Mouse (Mus musculus): ENCODE data around the gene Slc27a2.
A peak's percentile ranks its signal among the peaks of the same experiment; 100 is the strongest.
"Not testable (repeated sequence)": the region's sequence is repeated elsewhere in the genome, so short reads cannot be mapped to it uniquely, and the experiment has no call there.

Gene Slc27a2

DNA sequence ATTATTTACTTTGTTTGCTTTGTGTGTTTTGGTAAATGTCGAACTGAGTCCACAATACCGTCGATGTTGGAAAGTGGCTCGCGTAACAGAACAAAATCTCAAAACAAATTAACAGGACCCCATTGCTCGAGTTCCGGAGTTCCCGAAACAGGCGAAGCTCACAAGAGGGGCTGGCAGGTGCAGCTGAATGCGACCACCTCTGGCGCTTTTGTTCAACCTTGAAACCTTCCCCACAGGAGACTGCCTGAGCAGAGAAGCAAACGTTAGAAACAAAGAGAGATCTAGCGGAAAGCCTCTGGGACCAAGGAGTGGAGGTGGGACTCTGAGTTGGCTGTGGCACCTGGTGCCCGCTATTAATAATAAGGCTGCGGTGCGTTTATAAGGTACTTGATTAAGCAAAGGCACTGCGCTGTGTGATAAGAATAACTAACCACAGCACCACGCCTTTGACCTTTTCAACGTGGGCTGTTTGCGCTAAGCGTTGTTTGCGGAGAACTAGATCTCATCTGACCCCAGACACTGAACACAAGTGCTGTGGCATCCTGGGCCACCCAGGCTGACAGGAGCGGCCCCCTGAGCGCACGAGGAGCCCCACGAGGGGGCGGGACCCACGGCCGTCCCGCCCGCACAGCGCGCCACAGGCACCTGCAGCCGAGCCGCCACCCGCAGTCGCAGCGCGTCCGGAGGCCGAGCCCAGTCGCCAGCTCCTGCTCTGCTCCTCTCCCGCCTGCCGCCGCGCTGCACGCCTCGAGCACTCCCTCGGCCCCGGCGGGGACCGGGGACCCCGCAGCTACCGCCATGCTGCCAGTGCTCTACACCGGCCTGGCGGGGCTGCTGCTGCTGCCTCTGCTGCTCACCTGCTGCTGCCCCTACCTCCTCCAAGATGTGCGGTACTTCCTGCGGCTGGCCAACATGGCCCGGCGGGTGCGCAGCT lies at the start of gene Slc27a2:
TSS of gene Slc27a2 (plus strand) at position 51 of the 934 bp plus-strand sequence.
- peak; percentile 54 for DNase-seq

- no peak for DNase-seq
Observed at GRCm38 (mm10) chr2:126505156-126505555, 47.1 kb upstream of the Slc27a2 start.

DNA sequence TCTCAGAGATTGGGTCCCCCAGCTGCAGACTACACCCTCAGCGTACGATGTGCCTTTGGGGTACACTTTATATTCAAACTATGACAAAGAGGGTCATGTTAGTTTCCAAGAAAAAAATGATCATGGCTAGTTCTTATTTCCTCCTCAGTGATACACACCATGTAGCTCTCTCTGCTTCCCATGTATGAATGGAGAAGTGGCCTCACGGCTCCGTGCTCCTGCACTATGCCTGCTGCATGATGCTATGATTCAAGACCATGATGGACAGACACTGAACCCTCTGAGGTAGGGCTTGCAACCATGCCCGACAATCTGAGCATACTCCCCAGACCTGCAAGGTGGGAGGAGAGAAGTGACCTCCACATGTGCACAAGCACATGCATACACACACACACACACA lies 44.7 kb upstream of the Slc27a2 start:
- no peak for DNase-seq

DNA sequence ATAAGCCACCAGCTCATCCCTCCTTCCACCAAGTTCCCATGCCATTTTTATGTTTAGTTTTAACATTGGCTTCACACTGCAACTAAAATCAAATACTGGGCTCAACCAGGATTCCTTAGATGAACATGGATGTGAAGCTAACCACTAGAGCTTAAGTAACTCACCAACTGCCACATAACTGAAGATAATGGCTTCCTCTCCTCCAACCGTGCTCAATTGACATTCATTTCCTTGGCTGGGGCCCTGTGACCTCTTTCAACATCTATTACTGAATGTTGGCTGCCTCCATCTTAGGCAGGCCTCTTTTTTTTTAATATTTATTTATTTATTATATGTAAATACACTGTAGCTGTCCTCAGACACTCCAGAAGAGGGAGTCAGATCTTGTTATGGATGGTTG lies 44.0 kb upstream of the Slc27a2 start:
- DNase-seq: no peak

DNA sequence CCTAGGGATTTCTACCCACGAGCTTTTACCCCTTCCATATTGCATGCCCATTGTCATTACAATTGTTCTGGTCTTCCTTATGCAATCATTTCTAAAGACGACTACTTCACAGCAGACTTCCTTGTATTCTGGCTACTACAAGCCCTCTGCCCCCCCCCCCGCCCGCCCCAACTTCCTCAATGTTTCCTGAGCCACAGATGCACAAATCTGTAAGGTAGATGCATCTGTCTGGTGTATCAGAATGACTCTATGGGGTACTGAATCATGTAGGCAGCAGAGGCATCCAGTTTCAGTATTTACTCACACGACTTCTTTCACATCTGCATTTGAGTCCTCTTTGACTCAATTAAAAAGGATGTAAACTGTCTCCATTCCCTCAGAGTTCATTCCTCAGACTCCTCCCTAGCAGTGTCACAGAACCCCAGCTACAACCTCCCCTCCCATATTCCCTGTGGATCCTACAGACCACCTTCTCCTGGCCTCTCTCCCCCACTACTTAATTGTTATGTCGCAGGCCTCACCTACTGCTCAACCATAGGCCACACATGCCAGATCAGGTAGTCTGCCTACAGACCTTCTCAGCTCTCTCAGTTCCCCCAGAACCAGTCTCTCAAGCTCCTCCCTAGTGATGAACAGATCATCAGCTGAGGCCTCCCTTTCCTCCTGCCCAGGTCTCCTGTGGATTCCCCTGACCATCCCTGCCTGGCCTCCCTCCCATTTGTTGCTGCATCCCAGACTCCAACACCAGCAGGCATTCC lies 37.0 kb upstream of the Slc27a2 start:
- no peak for DNase-seq

- no peak for DNase-seq
Observed at GRCm38 (mm10) chr2:126519872-126520581, 32.2 kb upstream of the Slc27a2 start.

DNA sequence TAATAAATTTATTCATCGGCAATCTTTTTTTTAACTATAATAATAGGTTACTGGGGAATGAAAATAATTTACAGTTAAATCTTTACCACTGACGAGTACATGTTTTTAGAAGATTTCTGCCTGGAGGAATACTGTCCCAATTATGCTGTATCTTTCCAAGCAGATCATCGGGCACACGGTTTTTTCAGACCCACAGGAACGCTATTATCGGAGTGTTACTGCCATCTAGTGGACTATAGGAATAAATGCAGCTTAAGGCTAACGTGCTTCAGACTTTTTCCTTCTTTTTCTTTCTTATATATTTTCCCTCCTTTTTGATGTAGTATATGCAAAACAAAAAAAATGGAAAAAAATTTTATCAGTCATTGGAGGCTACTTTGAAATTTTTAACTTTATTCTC lies 31.4 kb upstream of the Slc27a2 start:
- DNase-seq: no peak

DNA sequence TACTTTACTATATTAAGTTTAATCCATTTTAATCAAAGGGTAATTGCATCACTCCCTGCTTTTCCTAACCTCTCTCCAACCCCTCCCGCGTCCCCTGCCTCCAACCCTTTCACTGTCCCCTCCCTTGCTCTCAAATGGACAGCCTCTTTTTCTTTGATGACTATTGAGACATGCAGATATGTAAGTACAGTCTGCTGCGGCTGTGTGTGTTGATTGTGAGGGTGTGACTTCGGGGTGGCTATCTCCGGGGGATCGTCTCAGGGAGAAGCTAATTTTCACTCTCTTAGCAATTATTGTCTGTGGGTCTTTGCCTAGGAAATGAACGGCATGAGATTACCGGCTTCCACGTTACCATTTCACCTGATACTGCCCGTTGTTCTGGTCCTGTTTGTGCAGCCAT lies 30.7 kb upstream of the Slc27a2 start:
- DNase-seq: no peak

DNA sequence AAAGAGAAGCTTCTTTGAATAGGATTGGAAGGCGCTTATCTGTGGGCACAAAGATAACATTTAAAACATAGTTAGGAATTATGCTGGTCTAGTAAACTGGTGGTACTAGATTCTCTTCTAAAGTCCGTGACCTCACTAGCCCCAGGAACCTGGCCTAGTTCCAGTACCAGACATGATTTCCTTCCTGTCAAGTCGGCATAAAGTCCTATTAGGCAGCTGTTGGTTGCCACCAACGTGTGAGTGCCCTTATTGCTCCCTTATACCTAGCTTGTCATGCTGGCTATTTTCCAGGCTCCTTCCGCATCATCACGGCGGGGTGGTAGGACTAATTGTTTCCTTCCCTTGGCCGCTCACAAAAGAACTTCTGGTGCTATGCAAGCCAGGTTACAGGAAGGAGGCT lies 30.2 kb upstream of the Slc27a2 start:
- DNase-seq: no peak

DNA sequence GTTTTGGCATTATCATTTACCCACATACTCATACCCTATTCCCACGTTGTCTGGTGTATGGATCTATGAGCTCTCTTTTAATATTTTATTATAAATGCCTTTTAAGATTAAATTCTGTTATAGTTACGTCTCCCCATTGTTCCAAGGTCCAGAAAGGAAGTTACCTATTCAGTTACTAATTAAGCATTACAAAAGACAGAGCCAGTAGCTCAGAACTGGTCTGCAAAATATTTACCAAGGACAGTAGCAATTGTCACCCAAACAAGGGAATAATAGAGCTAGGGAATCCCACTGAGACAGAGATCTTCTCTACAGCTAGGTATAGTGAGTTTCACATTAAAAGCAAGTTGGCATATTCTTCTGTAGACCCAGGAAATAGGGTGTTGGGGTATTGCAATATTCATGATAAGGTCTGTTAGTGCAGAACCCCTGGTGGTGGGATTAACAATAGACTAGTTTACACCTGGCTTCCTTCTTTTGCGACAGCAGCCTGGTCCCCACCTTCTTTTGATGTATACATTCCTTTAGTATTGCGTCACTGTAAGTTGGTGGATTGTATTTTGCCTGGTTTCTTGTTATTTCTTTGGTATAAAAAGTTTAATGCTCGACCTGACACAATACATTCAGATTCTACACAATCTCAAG lies 29.0 kb upstream of the Slc27a2 start:
- DNase-seq: not testable (repeated sequence)

- no peak for DNase-seq
Observed at GRCm38 (mm10) chr2:126524271-126524670, 27.9 kb upstream of the Slc27a2 start.

- DNase-seq: no peak
Observed at GRCm38 (mm10) chr2:126527461-126527860, 24.7 kb upstream of the Slc27a2 start.

- no peak for DNase-seq
Observed at GRCm38 (mm10) chr2:126530581-126530980, 21.6 kb upstream of the Slc27a2 start.

DNA sequence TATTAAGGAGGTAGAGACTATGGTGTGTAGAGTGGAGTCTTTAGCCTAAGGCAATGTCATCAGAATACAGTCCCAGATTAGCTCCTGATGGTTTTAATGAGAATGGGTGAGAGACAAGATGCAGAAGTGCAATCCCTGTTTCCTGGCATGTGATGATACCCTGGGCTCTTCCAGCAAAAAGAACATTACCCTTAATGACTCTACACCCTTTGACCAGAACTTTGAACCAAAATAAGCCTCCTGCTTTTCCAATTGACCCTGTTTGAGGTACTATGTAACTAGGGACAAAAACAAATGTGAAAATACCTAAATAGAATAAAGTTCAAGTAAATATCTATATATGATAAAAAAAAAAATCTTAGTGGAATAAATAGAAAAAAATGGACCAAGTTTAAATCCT lies 14.6 kb upstream of the Slc27a2 start:
- DNase-seq: no peak

- no peak for DNase-seq
Observed at GRCm38 (mm10) chr2:126540390-126540925, 11.7 kb upstream of the Slc27a2 start.

DNA sequence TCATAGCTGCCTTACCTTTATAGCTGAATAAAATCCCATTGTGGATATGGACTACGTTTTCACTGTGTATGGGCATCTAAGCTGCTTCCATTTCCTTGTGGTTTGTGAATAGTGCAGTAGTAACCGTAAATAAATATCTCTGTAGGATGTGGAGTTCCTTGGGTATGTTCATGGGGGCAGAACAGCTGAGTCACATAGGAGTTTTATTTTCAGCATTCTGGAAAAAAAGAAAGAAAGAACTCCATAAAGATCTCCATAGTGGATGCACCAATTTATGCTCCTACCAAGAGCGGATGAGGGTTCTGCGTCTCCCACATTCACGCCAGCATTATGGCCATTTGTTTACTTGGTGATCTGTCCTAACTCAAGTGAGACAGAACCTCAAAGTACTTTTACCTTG lies 10.0 kb upstream of the Slc27a2 start:
- DNase-seq: no peak

GRCm38 (mm10) chr2:126545297-126545696 lies 6.9 kb upstream of the Slc27a2 start:
- no peak for DNase-seq

DNA sequence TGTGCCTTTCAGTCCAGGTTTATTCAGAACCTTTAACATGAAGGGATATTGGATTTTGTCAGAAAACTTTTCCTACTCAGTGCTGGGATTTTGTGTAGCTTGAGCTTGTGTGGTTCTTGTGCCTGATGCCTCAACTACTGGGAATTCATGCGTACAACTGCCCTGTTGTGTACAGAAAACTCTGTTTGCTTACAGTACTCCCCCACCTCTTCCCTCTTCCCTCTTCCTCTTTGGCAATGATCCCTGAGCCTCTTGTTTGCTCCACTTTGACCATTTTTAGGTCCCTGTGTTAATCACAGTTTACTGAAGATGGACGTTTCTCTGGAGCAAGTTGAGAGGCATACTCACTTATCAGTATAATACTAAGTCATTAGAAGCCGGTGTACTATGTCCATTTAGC lies 5.8 kb upstream of the Slc27a2 start:
- DNase-seq: no peak

DNA sequence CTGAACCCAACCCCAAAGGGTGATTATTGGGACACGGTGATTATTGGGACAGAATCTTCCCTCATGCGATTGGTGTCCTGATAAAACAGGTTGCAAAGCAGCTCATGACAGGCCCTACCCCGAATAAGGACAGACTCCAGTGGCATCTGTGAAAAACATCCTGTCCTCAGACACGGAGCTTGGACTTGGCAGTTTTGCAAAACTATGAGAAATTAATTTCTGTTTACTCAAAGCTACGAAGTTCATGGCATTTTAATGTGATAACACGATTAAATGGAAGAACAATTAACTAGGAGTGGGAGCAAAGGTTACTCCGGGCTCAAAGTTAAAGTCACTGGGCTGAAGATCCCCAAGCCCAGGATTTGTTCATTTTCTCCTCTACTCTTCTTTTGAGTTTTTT lies 2.5 kb upstream of the Slc27a2 start:
- DNase-seq: no peak

DNA sequence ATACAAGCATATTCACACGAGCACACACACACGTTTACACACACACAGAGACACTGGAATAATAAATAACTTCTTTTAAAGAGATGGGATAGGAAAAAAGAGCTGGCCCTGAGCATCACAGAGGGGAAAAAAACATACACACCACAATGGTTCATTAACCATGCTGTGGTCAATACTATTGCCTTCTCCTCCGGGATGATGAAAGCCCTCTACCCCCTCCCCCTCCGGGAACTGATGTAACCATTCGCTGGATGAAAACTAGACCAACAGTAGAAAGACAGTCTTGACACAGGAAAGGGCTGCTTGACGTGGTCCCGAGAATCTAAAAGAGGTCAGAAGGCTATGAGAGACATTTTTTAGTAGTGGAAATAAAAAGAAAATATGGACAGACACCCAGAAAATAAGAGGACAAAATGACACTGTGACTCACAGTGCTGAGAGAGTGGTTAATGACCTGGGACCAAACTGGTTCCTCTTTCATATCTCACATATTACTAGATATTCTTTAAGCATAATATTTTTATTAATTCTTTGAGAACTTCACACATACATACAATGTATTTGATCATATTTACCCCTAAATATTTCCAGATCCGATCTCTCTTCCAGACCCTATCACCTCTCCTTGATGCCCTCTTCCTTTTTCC lies 840 bp upstream of the Slc27a2 start:
- no peak for DNase-seq

GRCm38 (mm10) chr2:126551896-126552295 lies 311 bp upstream of the Slc27a2 start:
- no peak for DNase-seq

GRCm38 (mm10) chr2:126553291-126553639 lies 1.1 kb downstream of the Slc27a2 start:
- no peak for DNase-seq

All from thymus, postnatal 25 days (tissue).